15 mouse cellular contexts compared by ENCODE assay signal in the genomic region with DNA sequence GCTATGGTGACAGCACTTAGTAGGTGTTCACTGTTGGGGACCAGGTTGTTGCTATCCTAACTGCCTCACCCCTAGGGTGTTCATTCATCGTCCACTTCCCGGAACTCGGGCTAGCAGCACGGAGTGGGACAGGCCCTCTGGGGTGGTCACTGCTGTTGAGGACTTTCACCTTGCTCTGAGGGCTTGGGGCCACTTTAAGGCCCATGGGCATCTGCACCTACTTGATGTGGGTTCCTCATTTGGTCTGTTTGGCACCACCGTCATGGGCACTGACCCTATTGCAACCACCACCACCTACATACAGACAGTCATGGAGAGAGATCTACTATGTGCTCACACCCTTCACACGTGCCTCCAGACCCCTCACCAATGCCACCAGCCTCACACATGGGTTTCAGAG. TPM values are rescaled to one million over a fixed set of nuclear protein-coding genes. Genes with fewer than 3 reads are reported as not detected.
DNase-seq lines count a peak whose midpoint lies in the region; ATAC-seq and TF ChIP-seq lines count a peak whose summit lies in the region.
"Had no signal": no experiment of that assay in that cellular context is flagged by ENCODE, and none has a peak within 500 bp of the region (broad histone marks: within the 10 kb centered on the region; RNA-seq: fewer than 3 reads in every experiment).

No protein-coding gene starts in this region.

- peak overlapping the region; percentile 29; the same call in 1 of the 2 replicates for H3K4me2 ChIP-seq in kidney, embryonic 15.5 days
- peak overlapping the region; percentile 29; the same call in 1 of the 2 replicates for H3K4me2 ChIP-seq in embryonic facial prominence, embryonic 15.5 days (replicated peaks)
- H3K4me2 ChIP-seq in hindbrain, postnatal 0 days (ENCODE audit: low read depth, low read length): no peak overlapping the region
- no peak overlapping the region for H3K4me2 ChIP-seq in hindbrain, embryonic 12.5 days (replicated peaks)
- H3K4me2 ChIP-seq: liver, embryonic 11.5 days had no signal

- 89% methylated on average over 6 of the region's 6 CpGs for WGBS in kidney, embryonic 15.5 days
- 75% methylated on average over 6 of the region's 6 CpGs for WGBS in embryonic facial prominence, embryonic 15.5 days
- 84% methylated on average over 6 of the region's 6 CpGs for WGBS in olfactory bulb, adult 2 months
- WGBS in hindbrain, postnatal 0 days: 93% methylated on average over 6 of the region's 6 CpGs
- 81% methylated on average over 6 of the region's 6 CpGs for WGBS in hindbrain, embryonic 12.5 days

- H3K27me3 ChIP-seq in kidney, embryonic 15.5 days: no peaks in the 10 kb centered on the region
- no peaks in the 10 kb centered on the region for H3K27me3 ChIP-seq in embryonic facial prominence, embryonic 15.5 days
- no peaks in the 10 kb centered on the region for H3K27me3 ChIP-seq in hindbrain, postnatal 0 days (ENCODE audit: insufficient read depth, low read length)
- no peaks in the 10 kb centered on the region for H3K27me3 ChIP-seq in hindbrain, embryonic 12.5 days

- DNase-seq in cerebellum, adult 9-11 months: peak; percentile 28
- DNase-seq in cerebellum, postnatal 25 days: no peak
- no peak for DNase-seq in kidney, postnatal 25 days
- no peak for DNase-seq in hindbrain, postnatal 0 days (ENCODE audit: low spot score)
- DNase-seq: cerebellum, postnatal 10 days; layer of hippocampus, postnatal 36 days; thymus, adult 18-20 months had no signal

- ATAC-seq in kidney, embryonic 15.5 days (replicated peaks; ENCODE audit: low FRiP score): no peak
- ATAC-seq in embryonic facial prominence, embryonic 15.5 days (ENCODE audit: insufficient number of reproducible peaks, low FRiP score, low TSS enrichment, low read depth): no peak
- ATAC-seq in hindbrain, postnatal 0 days: no peak
- ATAC-seq in hindbrain, embryonic 12.5 days (ENCODE audit: low FRiP score): no peak

- no peak for TF ChIP-seq CTCF in olfactory bulb, adult 2 months (IDR thresholded peaks at IDR 0.05; ENCODE audit: insufficient read depth, low read depth, low read length)
- no peak for TF ChIP-seq CTCF in hindbrain, postnatal 0 days (IDR thresholded peaks at IDR 0.05; ENCODE audit: low read depth)

- peak overlapping the region; percentile 89 for H3K27ac ChIP-seq in kidney, embryonic 15.5 days
- peak overlapping the region; percentile 82 for H3K27ac ChIP-seq in embryonic facial prominence, embryonic 15.5 days (replicated peaks)
- peak overlapping the region; percentile 74 for H3K27ac ChIP-seq in olfactory bulb, adult 2 months (ENCODE audit: insufficient read depth, low read depth, low read length)
- no peak overlapping the region for H3K27ac ChIP-seq in hindbrain, postnatal 0 days
- H3K27ac ChIP-seq in hindbrain, embryonic 12.5 days: no peak overlapping the region

- H3K9ac ChIP-seq in kidney, embryonic 15.5 days: no peak overlapping the region
- H3K9ac ChIP-seq in embryonic facial prominence, embryonic 15.5 days: no peak overlapping the region
- no peak overlapping the region for H3K9ac ChIP-seq in hindbrain, postnatal 0 days (replicated peaks; ENCODE audit: low read length)
- H3K9ac ChIP-seq in hindbrain, embryonic 12.5 days: no peak overlapping the region

- H3K36me3 ChIP-seq in kidney, embryonic 15.5 days: peaks cover 41% of the 10 kb centered on the region
- peaks cover 37% of the 10 kb centered on the region for H3K36me3 ChIP-seq in embryonic facial prominence, embryonic 15.5 days
- H3K36me3 ChIP-seq in hindbrain, postnatal 0 days (ENCODE audit: insufficient read depth, low read length): peaks cover 18% of the 10 kb centered on the region
- peaks cover 19% of the 10 kb centered on the region for H3K36me3 ChIP-seq in hindbrain, embryonic 12.5 days
- H3K36me3 ChIP-seq: G1E had no signal

- peaks cover 68% of the 10 kb centered on the region for H3K4me1 ChIP-seq in kidney, embryonic 15.5 days
- peaks cover 49% of the 10 kb centered on the region for H3K4me1 ChIP-seq in embryonic facial prominence, embryonic 15.5 days
- peaks cover 72% of the 10 kb centered on the region for H3K4me1 ChIP-seq in olfactory bulb, adult 2 months (ENCODE audit: control insufficient read depth, insufficient read depth, low read length)
- peaks cover 7% of the 10 kb centered on the region for H3K4me1 ChIP-seq in hindbrain, postnatal 0 days (ENCODE audit: insufficient read depth, low read length)
- peaks cover 33% of the 10 kb centered on the region for H3K4me1 ChIP-seq in hindbrain, embryonic 12.5 days

- no peak overlapping the region for H3K4me3 ChIP-seq in kidney, embryonic 15.5 days (replicated peaks)
- H3K4me3 ChIP-seq in embryonic facial prominence, embryonic 15.5 days (replicated peaks): no peak overlapping the region
- no peak overlapping the region for H3K4me3 ChIP-seq in olfactory bulb, adult 2 months (ENCODE audit: insufficient read depth, low read depth, low read length)
- no peak overlapping the region for H3K4me3 ChIP-seq in hindbrain, postnatal 0 days (ENCODE audit: low read length)
- no peak overlapping the region for H3K4me3 ChIP-seq in hindbrain, embryonic 12.5 days

- TF ChIP-seq POLR2A in olfactory bulb, adult 2 months (IDR thresholded peaks at IDR 0.05; ENCODE audit: insufficient read depth, low read depth, low read length): no peak

- no peaks in the 10 kb centered on the region for H3K9me3 ChIP-seq in kidney, embryonic 15.5 days (replicated peaks)
- no peaks in the 10 kb centered on the region for H3K9me3 ChIP-seq in embryonic facial prominence, embryonic 15.5 days (replicated peaks)
- no peaks in the 10 kb centered on the region for H3K9me3 ChIP-seq in hindbrain, postnatal 0 days (ENCODE audit: low read length)
- H3K9me3 ChIP-seq in hindbrain, embryonic 12.5 days (replicated peaks): no peaks in the 10 kb centered on the region
- H3K9me3 ChIP-seq: G1E had no signal

RNA-seq across cellular contexts. Expression of gene Jup, which starts 10.5 kb away (rescaled TPM):
- polyA plus RNA-seq in kidney, embryonic 15.5 days (2015; fragmentation: Nextera tagmentation; extraction: Ambion mirVana): 107 and 121 TPM in 2 replicates
- 232 and 256 TPM in 2 replicates for polyA plus RNA-seq in embryonic facial prominence, embryonic 15.5 days (2015; fragmentation: Nextera tagmentation; extraction: Ambion mirVana)
- polyA plus RNA-seq in olfactory bulb, adult 2 months (2012; ENCODE audit: insufficient read depth, insufficient read length, low replicate concordance, missing spikeins): not detected in 2 replicates
- total RNA-seq in hindbrain, postnatal 0 days (2014; rRNA removed): 105 and 119 TPM in 2 replicates
- 42.7 and 49.8 TPM in 2 replicates for polyA plus RNA-seq in hindbrain, postnatal 0 days (2015; fragmentation: Nextera tagmentation; extraction: Ambion mirVana)
- 64.0 and 64.6 TPM in 2 replicates for polyA plus RNA-seq in hindbrain, embryonic 12.5 days (2016; fragmentation: Nextera tagmentation; extraction: Ambion mirVana)
- polyA plus RNA-seq: G1E had no signal

RNA-seq across cellular contexts. Expression of gene P3h4, which starts 27.5 kb away (rescaled TPM):
- 59.0 and 67.2 TPM in 2 replicates for polyA plus RNA-seq in kidney, embryonic 15.5 days (2015; fragmentation: Nextera tagmentation; extraction: Ambion mirVana)
- polyA plus RNA-seq in embryonic facial prominence, embryonic 15.5 days (2015; fragmentation: Nextera tagmentation; extraction: Ambion mirVana): 89.9 and 91.1 TPM in 2 replicates
- polyA plus RNA-seq in olfactory bulb, adult 2 months (2012; ENCODE audit: insufficient read depth, insufficient read length, low replicate concordance, missing spikeins): not detected in 2 replicates
- 23.9 and 28.2 TPM in 2 replicates for total RNA-seq in hindbrain, postnatal 0 days (2014; rRNA removed)
- 20.7 and 22.0 TPM in 2 replicates for polyA plus RNA-seq in hindbrain, postnatal 0 days (2015; fragmentation: Nextera tagmentation; extraction: Ambion mirVana)
- polyA plus RNA-seq in hindbrain, embryonic 12.5 days (2016; fragmentation: Nextera tagmentation; extraction: Ambion mirVana): 34.3 and 35.9 TPM in 2 replicates
- total RNA-seq: G1E had no signal
- polyA plus RNA-seq: G1E had no signal

RNA-seq across cellular contexts. Expression of gene Fkbp10, which starts 28.4 kb away (rescaled TPM):
- polyA plus RNA-seq in kidney, embryonic 15.5 days (2015; fragmentation: Nextera tagmentation; extraction: Ambion mirVana): 130 and 139 TPM in 2 replicates
- 212 TPM in 2 replicates for polyA plus RNA-seq in embryonic facial prominence, embryonic 15.5 days (2015; fragmentation: Nextera tagmentation; extraction: Ambion mirVana)
- polyA plus RNA-seq in olfactory bulb, adult 2 months (2012; ENCODE audit: insufficient read depth, insufficient read length, low replicate concordance, missing spikeins): not detected in 2 replicates
- 34.6 and 41.1 TPM in 2 replicates for total RNA-seq in hindbrain, postnatal 0 days (2014; rRNA removed)
- 27.0 and 27.4 TPM in 2 replicates for polyA plus RNA-seq in hindbrain, postnatal 0 days (2015; fragmentation: Nextera tagmentation; extraction: Ambion mirVana)
- polyA plus RNA-seq in hindbrain, embryonic 12.5 days (2016; fragmentation: Nextera tagmentation; extraction: Ambion mirVana): 72.5 and 75.6 TPM in 2 replicates
- total RNA-seq: megakaryocyte progenitor cell, adult 5-6 weeks had no signal
- polyA plus RNA-seq: G1E had no signal

RNA-seq across cellular contexts. Expression of gene Hap1, which starts 31.2 kb away (rescaled TPM):
- polyA plus RNA-seq in kidney, embryonic 15.5 days (2015; fragmentation: Nextera tagmentation; extraction: Ambion mirVana): 15.0 and 19.6 TPM in 2 replicates
- 7.0 and 10.6 TPM in 2 replicates for polyA plus RNA-seq in embryonic facial prominence, embryonic 15.5 days (2015; fragmentation: Nextera tagmentation; extraction: Ambion mirVana)
- polyA plus RNA-seq in olfactory bulb, adult 2 months (2012; ENCODE audit: insufficient read depth, insufficient read length, low replicate concordance, missing spikeins): not detected in 2 replicates
- 530 and 555 TPM in 2 replicates for total RNA-seq in hindbrain, postnatal 0 days (2014; rRNA removed)
- polyA plus RNA-seq in hindbrain, postnatal 0 days (2015; fragmentation: Nextera tagmentation; extraction: Ambion mirVana): 344 and 395 TPM in 2 replicates
- polyA plus RNA-seq in hindbrain, embryonic 12.5 days (2016; fragmentation: Nextera tagmentation; extraction: Ambion mirVana): 53.7 and 58.0 TPM in 2 replicates
- total RNA-seq: megakaryocyte progenitor cell, adult 5-6 weeks had no signal
- polyA plus RNA-seq: G1E had no signal

RNA-seq across cellular contexts. Expression of gene Gast, which starts 52.9 kb away (rescaled TPM):
- polyA plus RNA-seq in kidney, embryonic 15.5 days (2015; fragmentation: Nextera tagmentation; extraction: Ambion mirVana): not detected in 2 replicates
- polyA plus RNA-seq in embryonic facial prominence, embryonic 15.5 days (2015; fragmentation: Nextera tagmentation; extraction: Ambion mirVana): 6.0 and 6.7 TPM in 2 replicates
- not detected in 2 replicates for polyA plus RNA-seq in olfactory bulb, adult 2 months (2012; ENCODE audit: insufficient read depth, insufficient read length, low replicate concordance, missing spikeins)
- not detected in 2 replicates for total RNA-seq in hindbrain, postnatal 0 days (2014; rRNA removed)
- polyA plus RNA-seq in hindbrain, postnatal 0 days (2015; fragmentation: Nextera tagmentation; extraction: Ambion mirVana): 0.45 and 0.73 TPM in 2 replicates
- polyA plus RNA-seq in hindbrain, embryonic 12.5 days (2016; fragmentation: Nextera tagmentation; extraction: Ambion mirVana): 0.89 TPM in 1 of 2 replicates, not detected in the other
- total RNA-seq: G1E; gastrocnemius, postnatal 4 days; layer of hippocampus, postnatal 36 days; megakaryocyte progenitor cell, adult 5-6 weeks had no signal
- polyA plus RNA-seq: G1E; liver, embryonic 11.5 days had no signal

Comparison
In these comparisons a context has a peak if more than half of its experiments do, and no peak if none do; other contexts are left out.
1. H3K27ac ChIP-seq: peak in kidney, embryonic 15.5 days (single experiment), embryonic facial prominence, embryonic 15.5 days (single experiment) and olfactory bulb, adult 2 months (single experiment); none in hindbrain, postnatal 0 days (single experiment) and hindbrain, embryonic 12.5 days (single experiment).
2. H3K4me2 ChIP-seq: peak in kidney, embryonic 15.5 days (single experiment) and embryonic facial prominence, embryonic 15.5 days (single experiment); none in hindbrain, postnatal 0 days (single experiment) and hindbrain, embryonic 12.5 days (single experiment).
3. RNA of gene Jup, which starts 10.5 kb away (polyA plus RNA-seq): 232 to 256 TPM in embryonic facial prominence, embryonic 15.5 days, 107 to 121 TPM in kidney, embryonic 15.5 days, 64.0 to 64.6 TPM in hindbrain, embryonic 12.5 days and 42.7 to 49.8 TPM in hindbrain, postnatal 0 days; not detected in olfactory bulb, adult 2 months; every median in the first group is over 10 times any median in the second.
4. RNA of gene P3h4, which starts 27.5 kb away (polyA plus RNA-seq): 89.9 to 91.1 TPM in embryonic facial prominence, embryonic 15.5 days, 59.0 to 67.2 TPM in kidney, embryonic 15.5 days, 34.3 to 35.9 TPM in hindbrain, embryonic 12.5 days and 20.7 to 22.0 TPM in hindbrain, postnatal 0 days; not detected in olfactory bulb, adult 2 months; every median in the first group is over 10 times any median in the second.
5. RNA of gene Fkbp10, which starts 28.4 kb away (polyA plus RNA-seq): 212 TPM in embryonic facial prominence, embryonic 15.5 days, 130 to 139 TPM in kidney, embryonic 15.5 days, 72.5 to 75.6 TPM in hindbrain, embryonic 12.5 days and 27.0 to 27.4 TPM in hindbrain, postnatal 0 days; not detected in olfactory bulb, adult 2 months; every median in the first group is over 10 times any median in the second.